Mouse (Mus musculus) urinary bladder, adult 2 months (tissue): ENCODE measurements around the gene Tstd1. TPM values are rescaled to one million over a fixed set of nuclear protein-coding genes. Genes with fewer than 3 reads are reported as not detected.

ENCODE experiments used
- DNase-seq: peaks from one replicate; pipeline ENCODE4 v3.0.0; 2022; ENCODE audit warnings: low spot score
- polyA plus RNA-seq: library from polyadenylated mRNA; depleted of rRNA; stranded (reverse); fragments of >200 nt; gene quantifications from 2 replicates; pipeline ENCODE4 v1.2.3, GENCODE M21; 2012; rRNA removed

Gene Tstd1
- 5.4 and 8.4 TPM in 2 replicates for polyA plus RNA-seq

GRCm38 (mm10) chr1:171418660-171419059 lies at the start of gene Tstd1:
Gene Tstd1 (plus strand): TSS chr1:171418872.
- no peak for DNase-seq

DNA sequence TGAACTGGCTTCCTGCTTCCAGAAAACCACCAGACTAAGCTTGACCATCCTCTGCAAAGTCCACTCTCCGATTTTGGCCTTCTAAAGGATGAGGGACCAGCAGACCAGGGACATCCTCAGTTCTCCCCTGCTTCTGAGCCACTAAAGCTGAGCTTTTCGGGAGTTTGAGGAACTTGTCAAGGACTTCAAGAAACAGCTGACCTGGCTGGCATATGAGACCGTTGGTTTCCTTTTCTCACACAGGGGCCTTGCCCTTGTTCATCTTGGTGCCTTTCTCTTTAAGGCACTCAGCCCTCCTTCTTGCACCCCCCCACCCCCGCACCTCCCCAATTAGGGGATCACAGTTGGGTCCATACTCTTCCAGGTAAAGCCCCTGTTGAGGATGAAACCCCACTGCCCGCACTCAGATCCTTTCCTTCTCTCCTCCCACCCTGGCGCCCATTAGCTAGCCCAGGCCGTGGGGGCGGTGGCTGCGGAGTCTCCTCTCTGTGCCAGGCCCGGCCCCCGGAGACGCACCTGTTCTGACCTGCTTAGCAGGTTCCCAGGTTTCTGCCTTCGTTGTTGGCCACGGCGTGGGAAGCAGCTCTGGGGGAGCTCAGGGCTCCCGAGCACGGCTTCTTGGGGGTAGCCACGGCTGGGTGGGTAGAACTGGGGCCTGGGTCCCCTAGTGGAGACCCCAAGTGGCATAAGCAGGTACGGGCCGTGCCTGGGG lies 48.7 kb upstream of the Tstd1 start, which contains the start of gene Nectin4:
Gene Nectin4, plus strand, starts transcription at position 255 of the 712 bp plus-strand sequence.
- DNase-seq = peak; percentile 72

DNA sequence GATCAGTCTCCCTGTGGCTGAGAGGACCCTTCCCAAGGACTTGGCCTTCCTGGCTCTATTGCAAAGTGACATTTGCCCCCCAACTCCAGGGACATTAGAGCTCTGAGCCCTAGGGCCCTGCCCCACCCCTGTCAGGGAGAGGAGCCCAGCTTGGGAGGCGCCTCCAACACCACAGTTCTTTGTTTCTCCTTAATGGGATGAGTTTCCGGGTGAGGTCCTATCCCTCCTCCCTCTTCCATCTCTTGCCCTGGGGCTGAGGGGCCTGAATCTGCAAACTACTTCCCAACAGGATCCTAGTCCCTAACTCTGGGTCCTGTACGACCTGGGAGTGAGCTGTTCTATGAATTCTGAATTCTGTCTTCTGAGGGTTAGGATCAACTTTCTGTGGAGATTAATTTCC lies 45.8 kb upstream of the Tstd1 start:
- DNase-seq = no peak

- no peak for DNase-seq
These were observed 44.7 kb upstream of the Tstd1 start for GRCm38 (mm10) chr1:171373946-171374345.

GRCm38 (mm10) chr1:171375646-171376097 lies 43.0 kb upstream of the Tstd1 start:
- peak; percentile 68 for DNase-seq

DNA sequence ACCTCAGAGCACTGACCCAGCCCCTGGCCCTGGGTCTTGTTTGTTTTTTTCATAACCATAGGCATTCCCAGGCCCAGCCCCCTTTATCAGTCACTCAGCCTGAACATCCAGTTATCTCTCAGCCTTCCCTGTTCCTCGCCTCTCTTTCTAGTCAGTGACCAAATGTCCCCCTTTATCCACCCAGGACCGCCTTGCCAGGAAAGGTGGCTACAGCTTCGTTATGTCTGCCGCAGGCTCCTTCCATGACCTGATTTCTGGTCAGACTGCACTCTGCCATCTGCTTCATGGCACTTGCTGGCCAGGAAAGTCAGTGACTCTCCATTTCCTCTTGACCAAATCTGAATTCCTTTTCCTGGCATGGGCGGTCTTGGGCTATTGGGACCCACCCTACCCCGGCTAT lies 40.4 kb upstream of the Tstd1 start:
- DNase-seq = no peak

- DNase-seq = no peak
These were observed 38.6 kb upstream of the Tstd1 start for GRCm38 (mm10) chr1:171379935-171380599.

GRCm38 (mm10) chr1:171382096-171382620 lies 36.5 kb upstream of the Tstd1 start:
- no peak for DNase-seq

GRCm38 (mm10) chr1:171384361-171384760 lies 34.3 kb upstream of the Tstd1 start:
- DNase-seq = peak; percentile 76

- no peak for DNase-seq
These were observed 33.5 kb upstream of the Tstd1 start for GRCm38 (mm10) chr1:171385171-171385570.

DNA sequence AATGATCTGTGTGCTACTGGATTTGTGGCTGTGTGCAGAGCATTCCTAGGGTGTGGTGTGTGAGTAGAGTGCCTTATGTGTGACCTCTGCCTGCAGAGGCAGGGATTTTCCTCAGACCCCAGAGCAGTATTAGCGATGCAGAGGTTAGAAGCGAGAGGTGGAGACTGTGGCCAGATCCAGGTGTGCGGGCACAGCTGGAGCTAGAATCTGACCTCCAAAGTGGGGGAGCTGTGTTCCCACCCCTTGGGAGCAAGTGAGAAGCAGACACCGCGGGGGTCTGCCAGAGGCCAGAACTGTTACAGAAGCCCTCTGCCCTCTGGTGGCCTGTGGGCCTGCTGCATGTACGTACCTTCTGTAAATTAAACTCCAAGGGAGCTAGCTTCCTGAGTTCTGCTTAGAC lies 31.6 kb upstream of the Tstd1 start:
- no peak for DNase-seq

GRCm38 (mm10) chr1:171388376-171389102 lies 30.1 kb upstream of the Tstd1 start, which contains the start of gene Arhgap30:
Gene Arhgap30 (plus strand): TSS chr1:171388954.
- DNase-seq = no peak

DNA sequence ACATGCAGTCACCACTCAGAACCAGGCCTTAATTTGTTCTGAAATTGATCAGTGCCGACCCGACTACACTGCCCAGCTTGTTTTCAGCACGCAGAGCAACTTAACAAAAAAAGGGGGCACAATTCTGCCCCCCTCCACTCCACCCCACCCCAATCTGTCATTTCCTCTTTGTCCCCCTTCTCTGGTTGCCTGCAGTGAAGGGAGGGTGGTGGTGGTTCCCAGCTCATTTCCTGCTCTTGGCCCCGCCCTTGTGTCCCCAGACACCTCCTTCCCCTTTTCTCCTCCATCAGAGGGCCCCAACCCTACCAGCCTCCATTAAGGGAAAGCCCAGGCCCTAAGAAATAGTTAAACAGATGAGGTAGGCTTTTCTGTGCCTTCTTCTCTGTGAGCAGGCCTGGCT lies 28.6 kb upstream of the Tstd1 start:
- DNase-seq = no peak

GRCm38 (mm10) chr1:171401821-171402220 lies 16.9 kb upstream of the Tstd1 start:
- DNase-seq = no peak

GRCm38 (mm10) chr1:171402991-171403390 lies 15.7 kb upstream of the Tstd1 start:
- DNase-seq = no peak

DNA sequence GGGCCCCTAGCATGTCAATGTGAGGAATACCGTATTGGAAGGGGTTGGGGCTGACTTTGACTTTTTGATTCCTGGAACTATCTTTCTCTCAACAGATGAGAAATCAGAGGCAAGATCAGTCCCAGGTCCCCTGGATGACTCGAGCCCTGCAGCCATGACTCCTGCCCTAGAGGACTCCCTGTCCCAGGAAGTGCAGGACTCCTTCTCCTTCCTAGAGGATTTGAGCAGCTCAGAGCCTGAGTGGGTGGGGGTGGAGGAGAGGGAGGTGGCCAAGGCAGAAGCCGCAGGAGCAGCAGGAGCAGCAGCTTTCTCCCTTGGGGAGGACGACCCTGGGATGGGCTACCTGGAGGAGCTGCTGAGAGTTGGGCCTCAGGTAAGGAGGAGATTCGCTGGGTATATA lies 11.4 kb upstream of the Tstd1 start:
- DNase-seq = no peak

GRCm38 (mm10) chr1:171410231-171410630 lies 8.4 kb upstream of the Tstd1 start:
- DNase-seq = no peak

GRCm38 (mm10) chr1:171410947-171411484 lies 7.7 kb upstream of the Tstd1 start, which contains the start of gene Usf1:
Gene Usf1 (plus strand): TSS chr1:171411313.
- DNase-seq = peak; percentile 93

DNA sequence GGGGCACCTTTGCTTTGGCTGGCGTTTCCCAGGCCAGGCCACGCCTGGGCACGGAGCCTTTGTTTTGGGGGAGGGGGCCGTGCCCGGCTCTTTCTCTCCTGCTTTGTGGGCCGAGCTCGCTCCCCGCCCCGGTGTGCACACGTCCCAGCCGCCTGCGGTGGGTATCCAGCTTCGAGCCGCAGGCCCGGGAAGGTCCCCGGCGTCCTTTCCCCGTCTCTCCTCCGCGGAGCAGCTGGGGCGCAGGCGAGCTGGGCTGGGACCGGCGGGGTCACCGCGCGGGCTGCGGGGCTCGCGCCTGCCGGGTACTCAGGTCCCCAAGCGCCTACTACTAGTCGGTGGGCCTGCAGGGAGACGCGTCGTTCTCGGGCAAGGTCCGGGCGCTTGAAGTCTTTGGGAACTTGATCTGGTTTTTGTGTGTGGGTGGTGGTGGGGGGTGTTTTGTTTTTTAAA lies 7.2 kb upstream of the Tstd1 start:
- no peak for DNase-seq

DNA sequence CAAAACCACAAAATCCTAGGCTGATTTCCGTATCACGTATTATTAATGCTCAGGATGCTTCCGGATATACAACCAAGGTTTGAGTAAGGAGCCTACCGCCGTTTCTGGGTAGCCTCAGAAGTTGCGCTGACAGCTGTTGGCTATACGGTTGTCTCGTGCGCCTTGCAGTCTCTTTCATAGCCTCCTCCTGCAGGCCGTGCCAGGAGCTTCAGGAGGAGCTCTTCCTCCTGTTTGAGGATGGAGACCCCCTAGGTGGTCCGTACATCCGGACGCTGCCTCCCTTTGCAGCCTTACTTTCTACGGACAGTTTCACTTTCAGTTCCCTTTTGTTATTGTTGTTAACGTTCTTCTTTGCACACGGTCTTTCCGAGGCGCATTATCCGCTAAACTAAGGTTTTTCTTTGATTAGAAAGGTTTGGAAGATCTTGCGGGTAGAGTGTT lies 6.7 kb upstream of the Tstd1 start:
- no peak for DNase-seq

- no peak for DNase-seq
These were observed 6.2 kb upstream of the Tstd1 start for GRCm38 (mm10) chr1:171412446-171412845.

- DNase-seq = no peak
These were observed 5.1 kb upstream of the Tstd1 start for GRCm38 (mm10) chr1:171413608-171414007.
